Mouse (Mus musculus): ENCODE data around the gene Glod4. TPM values are rescaled to one million over a fixed set of nuclear protein-coding genes. Genes with fewer than 3 reads are reported as not detected.

The Glod4 gene
- polyA plus RNA-seq, 1 experiment from 2014 or later = 85.9 TPM

DNA sequence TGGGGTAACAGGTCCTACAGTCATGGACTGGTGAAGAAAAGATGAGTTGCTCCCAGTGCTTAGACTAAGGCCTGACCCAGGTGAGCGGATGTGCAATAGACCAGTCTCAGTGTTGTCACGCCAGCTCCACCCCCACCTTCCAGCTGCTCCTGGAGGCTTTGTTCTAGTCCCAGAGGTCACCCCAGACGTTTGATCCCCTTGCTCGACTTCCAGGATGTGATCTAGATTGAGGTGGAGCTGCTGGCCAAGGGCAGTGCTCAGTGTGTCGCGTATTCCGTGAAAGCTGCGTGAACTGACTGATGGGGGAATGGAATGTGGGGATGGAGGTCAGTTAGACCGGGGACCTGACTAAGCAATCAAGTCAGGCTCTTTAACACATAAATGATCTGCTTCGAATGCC is 43.8 kb upstream of the Glod4 start:
- Histone ChIP-seq H3K4me2 (replicated peaks; ENCODE audit: low read depth, low read length) (no peak overlapping the region), H3K4me1 (ENCODE audit: insufficient read depth, low read depth, low read length) (no peaks in the 10 kb centered on the region; the same call in 1 of the 2 replicates), H3K9me3 (ENCODE audit: low read length) (no peaks in the 10 kb centered on the region), H3K27ac (ENCODE audit: low read length) (no peak overlapping the region), H3K4me3 (ENCODE audit: low read depth, low read length) (no peak overlapping the region), H3K36me3 (ENCODE audit: insufficient read depth, low read length) (no peaks in the 10 kb centered on the region), H3K27me3 (replicated peaks; ENCODE audit: insufficient read depth, low read length) (no peaks in the 10 kb centered on the region), H3K9ac (replicated peaks; ENCODE audit: low read depth) (no peak overlapping the region)
- 48% methylated on average over 10 of the region's 10 CpGs for WGBS
- TF ChIP-seq EP300 (IDR thresholded peaks at IDR 0.05) (no peak), CTCF (IDR thresholded peaks at IDR 0.05) (no peak)
- DNase-seq (ENCODE audit: low spot score) = no peak
- no peak for ATAC-seq

DNA sequence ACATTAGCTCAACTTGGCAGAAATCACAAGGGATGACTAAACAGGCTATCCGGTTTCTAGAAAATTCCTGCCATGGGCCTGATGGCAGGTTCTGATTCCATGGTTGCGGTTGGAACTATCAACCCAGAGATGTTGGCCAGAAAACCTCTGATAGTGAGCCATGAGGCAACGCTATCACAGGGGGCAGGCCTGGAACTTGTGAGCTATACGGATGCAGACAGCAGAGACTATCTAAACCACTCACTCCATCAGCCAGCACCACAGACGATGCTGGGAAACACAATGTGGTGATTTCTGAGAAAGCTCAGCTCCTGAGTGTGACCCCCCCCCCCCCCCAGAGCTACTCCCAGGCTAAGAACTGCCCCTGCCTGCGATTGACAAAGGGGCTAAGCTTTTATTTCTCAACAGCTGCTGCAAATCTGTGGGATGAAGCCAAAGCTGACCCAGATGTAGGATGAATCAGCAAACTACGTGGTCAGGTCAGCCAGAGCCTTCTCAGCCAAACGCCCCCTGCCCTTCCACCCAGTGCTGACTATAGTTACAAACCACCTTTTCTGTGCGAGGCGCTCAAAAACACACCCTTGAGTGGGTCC is 43.1 kb upstream of the Glod4 start:
- H3K9ac ChIP-seq (replicated peaks; ENCODE audit: low read depth) = no peak overlapping the region
- no peaks in the 10 kb centered on the region for H3K27me3 ChIP-seq (replicated peaks; ENCODE audit: insufficient read depth, low read length)
- no peak overlapping the region for H3K27ac ChIP-seq (ENCODE audit: low read length)
- no peaks in the 10 kb centered on the region for H3K9me3 ChIP-seq (ENCODE audit: low read length)
- TF ChIP-seq CTCF (IDR thresholded peaks at IDR 0.05) = no peak
- no peak for TF ChIP-seq EP300 (IDR thresholded peaks at IDR 0.05)
- WGBS = 38% methylated on average over 10 of the region's 10 CpGs
- DNase-seq (ENCODE audit: low spot score) (peak; percentile 58), ATAC-seq (peak; percentile 64)
- no peaks in the 10 kb centered on the region for H3K36me3 ChIP-seq (ENCODE audit: insufficient read depth, low read length)
- no peak overlapping the region for H3K4me3 ChIP-seq (ENCODE audit: low read depth, low read length)
- no peak overlapping the region for H3K4me2 ChIP-seq (replicated peaks; ENCODE audit: low read depth, low read length)
- H3K4me1 ChIP-seq (ENCODE audit: insufficient read depth, low read depth, low read length) = no peaks in the 10 kb centered on the region

DNA sequence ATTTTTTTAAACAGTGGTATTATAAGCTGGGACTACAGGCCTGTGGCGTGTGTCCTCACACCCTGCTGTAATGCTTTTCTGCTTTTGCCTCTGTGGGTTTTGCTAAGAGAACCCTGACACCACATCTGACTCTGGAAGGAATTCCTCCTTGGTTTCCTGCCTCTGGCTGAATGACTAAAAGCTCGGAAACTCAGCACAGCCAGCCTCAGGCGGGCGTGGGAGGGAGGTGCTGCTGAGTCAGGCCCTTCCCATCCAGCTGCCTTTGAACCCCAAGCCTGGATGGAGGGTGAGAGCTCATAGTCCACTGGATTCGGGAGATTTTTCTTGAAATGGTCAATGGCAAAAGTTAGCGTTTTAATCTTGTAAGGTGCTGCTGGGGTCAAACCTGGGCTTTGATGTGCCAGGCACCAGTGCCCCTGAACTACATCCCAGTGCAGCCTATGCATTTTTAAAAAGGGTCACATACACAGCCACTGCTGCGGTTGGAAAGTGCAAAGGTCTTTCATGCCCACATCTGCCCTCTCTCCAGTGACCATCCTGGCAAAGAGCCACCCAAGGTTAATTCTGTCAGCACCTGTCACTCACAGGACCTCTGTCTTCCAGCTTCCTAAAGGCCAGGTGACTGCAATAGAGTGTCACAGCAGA is 42.0 kb upstream of the Glod4 start:
- WGBS = 47% methylated on average over 7 of the region's 7 CpGs
- ATAC-seq (no peak), DNase-seq (ENCODE audit: low spot score) (peak; percentile 40)
- no peak overlapping the region for H3K27ac ChIP-seq (ENCODE audit: low read length)
- H3K4me1 ChIP-seq (ENCODE audit: insufficient read depth, low read depth, low read length) = no peaks in the 10 kb centered on the region
- H3K27me3 ChIP-seq (replicated peaks; ENCODE audit: insufficient read depth, low read length) = no peaks in the 10 kb centered on the region
- no peaks in the 10 kb centered on the region for H3K9me3 ChIP-seq (ENCODE audit: low read length)
- no peaks in the 10 kb centered on the region for H3K36me3 ChIP-seq (ENCODE audit: insufficient read depth, low read length)
- TF ChIP-seq CTCF (IDR thresholded peaks at IDR 0.05) (no peak), EP300 (IDR thresholded peaks at IDR 0.05) (no peak)
- H3K9ac ChIP-seq (replicated peaks; ENCODE audit: low read depth) = no peak overlapping the region
- H3K4me3 ChIP-seq (ENCODE audit: low read depth, low read length) = no peak overlapping the region
- no peak overlapping the region for H3K4me2 ChIP-seq (replicated peaks; ENCODE audit: low read depth, low read length)

DNA sequence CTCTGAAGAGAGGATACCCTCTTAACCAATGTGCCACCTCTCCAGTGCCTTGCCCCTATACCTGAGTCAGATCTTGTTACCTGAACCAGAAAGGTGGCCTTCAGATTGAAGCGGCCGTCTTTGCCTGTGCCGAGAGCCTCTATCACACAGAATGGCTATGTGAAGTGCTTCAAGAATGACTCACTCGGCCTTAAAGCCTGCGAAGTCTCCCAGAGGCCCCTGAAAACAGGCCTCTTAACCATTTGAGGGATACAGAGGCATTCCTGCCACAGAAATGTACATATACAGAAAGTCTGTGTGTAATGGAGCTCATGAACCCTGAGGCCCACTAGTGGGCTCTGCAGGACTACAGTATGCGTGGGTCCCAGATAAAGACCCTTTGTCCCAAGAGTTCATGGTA is 40.3 kb upstream of the Glod4 start:
- no peak overlapping the region for H3K27ac ChIP-seq (ENCODE audit: low read length)
- ATAC-seq (0 out of 2 replicates have a peak, but pooled peaks have one; percentile 25), DNase-seq (ENCODE audit: low spot score) (no peak)
- TF ChIP-seq CTCF (IDR thresholded peaks at IDR 0.05) = peak; percentile 5; the same call in 1 of the 2 replicates
- no peak for TF ChIP-seq EP300 (IDR thresholded peaks at IDR 0.05)
- WGBS = 69% methylated on average over 6 of the region's 6 CpGs
- H3K4me3 ChIP-seq (ENCODE audit: low read depth, low read length) = no peak overlapping the region
- H3K9ac ChIP-seq (replicated peaks; ENCODE audit: low read depth) = no peak overlapping the region
- no peaks in the 10 kb centered on the region for H3K27me3 ChIP-seq (replicated peaks; ENCODE audit: insufficient read depth, low read length)
- no peaks in the 10 kb centered on the region for H3K4me1 ChIP-seq (ENCODE audit: insufficient read depth, low read depth, low read length)
- H3K9me3 ChIP-seq (ENCODE audit: low read length) = no peaks in the 10 kb centered on the region
- H3K36me3 ChIP-seq (ENCODE audit: insufficient read depth, low read length) = no peaks in the 10 kb centered on the region
- H3K4me2 ChIP-seq (replicated peaks; ENCODE audit: low read depth, low read length) = no peak overlapping the region

DNA sequence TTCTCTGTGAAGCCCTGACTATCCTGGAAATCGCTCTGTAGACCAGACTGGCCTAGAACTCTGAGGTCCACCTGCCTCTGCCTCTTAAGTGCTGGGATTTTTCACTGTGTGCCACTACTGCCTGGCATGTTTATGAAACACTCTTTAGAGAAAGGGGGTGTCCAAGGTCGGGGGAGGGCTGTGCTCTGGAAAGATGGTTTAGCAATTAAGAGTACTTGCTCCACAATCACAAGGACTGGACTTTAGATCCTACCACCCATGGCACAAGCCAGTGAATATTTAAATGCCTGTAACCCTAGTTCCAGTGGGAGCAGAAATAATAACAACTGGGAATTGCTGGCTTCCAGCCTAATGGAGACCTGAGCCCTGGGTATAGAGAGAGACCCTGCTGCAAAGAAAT is 36.4 kb upstream of the Glod4 start:
- DNase-seq (ENCODE audit: low spot score) (no peak), ATAC-seq (no peak)
- Histone ChIP-seq H3K4me2 (replicated peaks; ENCODE audit: low read depth, low read length) (no peak overlapping the region), H3K27ac (ENCODE audit: low read length) (no peak overlapping the region), H3K4me1 (ENCODE audit: insufficient read depth, low read depth, low read length) (no peaks in the 10 kb centered on the region), H3K27me3 (replicated peaks; ENCODE audit: insufficient read depth, low read length) (no peaks in the 10 kb centered on the region), H3K36me3 (ENCODE audit: insufficient read depth, low read length) (no peaks in the 10 kb centered on the region), H3K4me3 (ENCODE audit: low read depth, low read length) (no peak overlapping the region), H3K9me3 (ENCODE audit: low read length) (no peaks in the 10 kb centered on the region), H3K9ac (replicated peaks; ENCODE audit: low read depth) (no peak overlapping the region)
- 48% methylated on average over 2 of the region's 2 CpGs for WGBS
- TF ChIP-seq EP300 (IDR thresholded peaks at IDR 0.05) (no peak), CTCF (IDR thresholded peaks at IDR 0.05) (no peak)

DNA sequence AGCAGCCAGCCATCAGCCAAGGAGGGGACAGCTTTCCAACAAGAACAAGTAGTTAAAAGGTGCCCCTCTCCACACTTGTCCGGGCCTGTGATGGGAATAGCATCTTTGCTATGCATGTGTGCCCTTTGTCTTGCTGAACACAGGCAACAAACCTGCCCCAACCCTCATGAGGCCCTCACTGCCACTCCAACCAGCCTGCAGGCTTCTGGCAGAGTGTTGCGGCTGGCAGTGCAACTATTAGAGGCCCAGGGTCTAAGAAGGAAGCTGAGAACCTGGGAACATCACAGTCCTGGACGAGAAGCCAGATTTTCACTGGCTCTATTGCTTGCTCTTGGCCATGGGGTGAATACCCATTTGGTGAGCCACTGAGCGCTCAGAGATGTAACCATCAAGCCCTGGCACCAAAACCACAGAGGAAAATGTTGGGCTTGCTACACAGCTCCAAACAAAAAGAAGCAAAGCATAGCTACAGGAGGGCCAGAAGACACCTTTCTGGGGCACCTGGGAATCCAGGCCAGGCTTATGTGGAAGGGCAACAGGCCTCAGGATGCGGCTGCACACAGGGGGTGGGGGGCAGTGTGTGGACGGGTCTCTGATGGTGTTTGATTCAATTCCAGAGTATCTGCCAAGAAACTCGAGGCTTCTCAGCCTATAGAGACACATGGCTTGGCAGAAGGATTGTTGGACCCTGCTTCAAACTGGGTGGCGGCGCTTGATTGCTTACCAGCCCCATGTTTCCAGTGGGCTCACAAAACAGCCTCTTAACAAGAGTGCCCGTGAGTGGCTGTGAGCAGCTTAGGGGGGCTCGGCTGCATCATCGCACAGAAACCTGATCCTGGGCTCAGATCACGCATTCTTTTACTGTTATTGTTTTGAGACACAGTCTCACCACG is 35.7 kb upstream of the Glod4 start:
- ATAC-seq = no peak
- no peak for TF ChIP-seq CTCF (IDR thresholded peaks at IDR 0.05)
- no peak for TF ChIP-seq EP300 (IDR thresholded peaks at IDR 0.05)

More for the DNA sequence above, 35.7 kb upstream of the Glod4 start:
- Histone ChIP-seq H3K36me3 (ENCODE audit: insufficient read depth, low read length) (no peaks in the 10 kb centered on the region), H3K9ac (replicated peaks; ENCODE audit: low read depth) (no peak overlapping the region), H3K27me3 (replicated peaks; ENCODE audit: insufficient read depth, low read length) (no peaks in the 10 kb centered on the region), H3K4me3 (ENCODE audit: low read depth, low read length) (no peak overlapping the region), H3K27ac (ENCODE audit: low read length) (no peak overlapping the region), H3K4me2 (replicated peaks; ENCODE audit: low read depth, low read length) (no peak overlapping the region), H3K4me1 (ENCODE audit: insufficient read depth, low read depth, low read length) (no peaks in the 10 kb centered on the region), H3K9me3 (ENCODE audit: low read length) (no peaks in the 10 kb centered on the region)
- no peak for DNase-seq (ENCODE audit: low spot score)
- WGBS = 59% methylated on average over 14 of the region's 14 CpGs
